Mouse (Mus musculus) embryonic fibroblast, embryonic 13.5 days (primary cell): ENCODE results near the gene Slc23a4.

Experiments used
- CTCF ChIP-seq: IDR thresholded peaks from 2 replicates; pipeline ENCODE4 v1.5.1; 2011; ENCODE audit warnings: mild to moderate bottlenecking, control low read depth, low read length, moderate library complexity, borderline replicate concordance; ENCODE audit not compliant: insufficient read depth
- POLR2A ChIP-seq: IDR thresholded peaks from 2 replicates; pipeline ENCODE4 v1.6.1; 2011; ENCODE audit warnings: low read depth, mild to moderate bottlenecking, control low read depth, low read length, moderate library complexity

DNA sequence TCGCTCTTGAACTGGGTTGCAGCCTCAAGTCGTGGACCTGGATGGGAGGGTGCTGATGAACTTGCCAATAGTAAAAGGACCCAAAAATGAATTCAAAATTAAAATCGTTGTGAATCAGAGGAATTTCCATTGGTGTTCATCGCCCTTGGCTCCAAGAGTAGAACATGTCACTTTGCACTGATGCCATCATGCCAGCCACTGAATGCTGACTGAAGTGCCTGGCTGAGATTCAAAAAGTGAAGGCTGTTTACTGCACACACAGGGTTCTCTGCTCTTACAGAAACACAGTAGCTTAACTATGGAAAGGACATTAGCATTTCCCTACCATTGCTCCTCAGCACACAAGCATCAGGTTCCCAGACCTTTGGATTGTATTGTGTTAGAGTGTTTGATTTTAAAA is 8.3 kb upstream of the Slc23a4 start:
- no peak for TF ChIP-seq POLR2A
- TF ChIP-seq CTCF: no peak
